Mouse (Mus musculus): ENCODE data around the gene Heg1. TPM values are rescaled to one million over a fixed set of nuclear protein-coding genes. Genes with fewer than 3 reads are reported as not detected.

Gene Heg1
- polyA plus RNA-seq, 1 experiment from 2014 or later: 37.7 TPM

- H3K27ac ChIP-seq: no peak overlapping the region
- no peak for ATAC-seq (ENCODE audit: low FRiP score)
- H3K9me3 ChIP-seq: no peaks in the 10 kb centered on the region
- WGBS: 72% methylated on average over 1 of the region's 1 CpGs
- no peak overlapping the region for H3K9ac ChIP-seq
- no peaks in the 10 kb centered on the region for H3K27me3 ChIP-seq
- H3K4me3 ChIP-seq (replicated peaks): no peak overlapping the region
- no peak overlapping the region for H3K4me2 ChIP-seq
- 0 out of 2 replicates have a peak, but pooled peaks cover 9% of the 10 kb centered on the region for H3K4me1 ChIP-seq
- H3K36me3 ChIP-seq (replicated peaks): no peaks in the 10 kb centered on the region
Measured at GRCm38 (mm10) chr16:33669072-33669471, 15.1 kb upstream of the Heg1 start.

- H3K36me3 ChIP-seq (replicated peaks): no peaks in the 10 kb centered on the region
- 88% methylated on average over 3 of the region's 3 CpGs for WGBS
- H3K9ac ChIP-seq: no peak overlapping the region
- no peak overlapping the region for H3K4me3 ChIP-seq (replicated peaks)
- 0 out of 2 replicates have a peak, but pooled peaks cover 9% of the 10 kb centered on the region for H3K4me1 ChIP-seq
- no peaks in the 10 kb centered on the region for H3K27me3 ChIP-seq
- no peak overlapping the region for H3K27ac ChIP-seq
- no peak overlapping the region for H3K4me2 ChIP-seq
- ATAC-seq (ENCODE audit: low FRiP score): no peak
- no peaks in the 10 kb centered on the region for H3K9me3 ChIP-seq
Measured at GRCm38 (mm10) chr16:33670340-33670739, 13.8 kb upstream of the Heg1 start.

GRCm38 (mm10) chr16:33670933-33671332 lies 13.2 kb upstream of the Heg1 start:
- H3K27ac ChIP-seq: no peak overlapping the region
- 92% methylated on average over 2 of the region's 2 CpGs for WGBS
- no peak for ATAC-seq (ENCODE audit: low FRiP score)

GRCm38 (mm10) chr16:33672188-33672587 lies 12.0 kb upstream of the Heg1 start:
- H3K27ac ChIP-seq: no peak overlapping the region
- WGBS: 88% methylated on average over 3 of the region's 4 CpGs
- no peaks in the 10 kb centered on the region for H3K27me3 ChIP-seq
- H3K36me3 ChIP-seq (replicated peaks): no peaks in the 10 kb centered on the region
- H3K9ac ChIP-seq: no peak overlapping the region
- H3K4me1 ChIP-seq: 0 out of 2 replicates have a peak, but pooled peaks cover 9% of the 10 kb centered on the region
- no peak overlapping the region for H3K4me3 ChIP-seq (replicated peaks)
- no peak for ATAC-seq (ENCODE audit: low FRiP score)
- H3K4me2 ChIP-seq: no peak overlapping the region
- no peaks in the 10 kb centered on the region for H3K9me3 ChIP-seq

More at GRCm38 (mm10) chr16:33670933-33671332, 13.2 kb upstream of the Heg1 start:
- no peak overlapping the region for H3K9ac ChIP-seq
- H3K27me3 ChIP-seq: no peaks in the 10 kb centered on the region
- H3K4me3 ChIP-seq (replicated peaks): no peak overlapping the region
- 0 out of 2 replicates have a peak, but pooled peaks cover 9% of the 10 kb centered on the region for H3K4me1 ChIP-seq
- H3K36me3 ChIP-seq (replicated peaks): no peaks in the 10 kb centered on the region
- no peak overlapping the region for H3K4me2 ChIP-seq
- H3K9me3 ChIP-seq: no peaks in the 10 kb centered on the region

- Histone ChIP-seq H3K4me1 (0 out of 2 replicates have a peak, but pooled peaks cover 9% of the 10 kb centered on the region), H3K36me3 (replicated peaks) (no peaks in the 10 kb centered on the region), H3K27ac (no peak overlapping the region), H3K9ac (no peak overlapping the region), H3K4me2 (no peak overlapping the region), H3K27me3 (no peaks in the 10 kb centered on the region), H3K4me3 (replicated peaks) (no peak overlapping the region), H3K9me3 (no peaks in the 10 kb centered on the region)
- WGBS: 86% methylated on average over 4 of the region's 4 CpGs
- ATAC-seq (ENCODE audit: low FRiP score): no peak
Measured at GRCm38 (mm10) chr16:33672643-33673042, 11.5 kb upstream of the Heg1 start.

- Histone ChIP-seq H3K9ac (no peak overlapping the region), H3K27ac (peak overlapping the region; percentile 38; the same call in 1 of the 2 replicates), H3K9me3 (no peaks in the 10 kb centered on the region), H3K4me1 (0 out of 2 replicates have a peak, but pooled peaks cover 9% of the 10 kb centered on the region), H3K4me2 (no peak overlapping the region), H3K27me3 (no peaks in the 10 kb centered on the region), H3K36me3 (replicated peaks) (no peaks in the 10 kb centered on the region), H3K4me3 (replicated peaks) (no peak overlapping the region)
- 72% methylated on average over 14 of the region's 14 CpGs for WGBS
- ATAC-seq (ENCODE audit: low FRiP score): peak; percentile 58; the same call in 1 of the 2 replicates
Measured at GRCm38 (mm10) chr16:33673530-33674109, 10.6 kb upstream of the Heg1 start.

GRCm38 (mm10) chr16:33675151-33675847 lies 8.9 kb upstream of the Heg1 start:
- ATAC-seq (ENCODE audit: low FRiP score): no peak
- Histone ChIP-seq H3K36me3 (replicated peaks) (no peaks in the 10 kb centered on the region), H3K9me3 (no peaks in the 10 kb centered on the region), H3K27me3 (no peaks in the 10 kb centered on the region), H3K9ac (no peak overlapping the region), H3K27ac (no peak overlapping the region), H3K4me1 (peaks cover 10% of the 10 kb centered on the region), H3K4me2 (no peak overlapping the region), H3K4me3 (replicated peaks) (no peak overlapping the region)
- WGBS: 91% methylated on average over 10 of the region's 10 CpGs

GRCm38 (mm10) chr16:33675848-33676184 lies 8.4 kb upstream of the Heg1 start:
- H3K9ac ChIP-seq: no peak overlapping the region
- no peaks in the 10 kb centered on the region for H3K9me3 ChIP-seq
- no peaks in the 10 kb centered on the region for H3K27me3 ChIP-seq
- no peaks in the 10 kb centered on the region for H3K36me3 ChIP-seq (replicated peaks)
- WGBS: 85% methylated on average over 3 of the region's 3 CpGs
- no peak for ATAC-seq (ENCODE audit: low FRiP score)
- H3K27ac ChIP-seq: no peak overlapping the region
- no peak overlapping the region for H3K4me2 ChIP-seq
- H3K4me3 ChIP-seq (replicated peaks): no peak overlapping the region
- H3K4me1 ChIP-seq: peaks cover 15% of the 10 kb centered on the region

GRCm38 (mm10) chr16:33676347-33677312 lies 7.5 kb upstream of the Heg1 start:
- H3K36me3 ChIP-seq (replicated peaks): no peaks in the 10 kb centered on the region
- 75% methylated on average over 7 of the region's 7 CpGs for WGBS
- no peak overlapping the region for H3K4me3 ChIP-seq (replicated peaks)
- H3K9ac ChIP-seq: no peak overlapping the region
- H3K27ac ChIP-seq: peak overlapping the region; percentile 6; the same call in 1 of the 2 replicates
- H3K27me3 ChIP-seq: no peaks in the 10 kb centered on the region
- H3K4me1 ChIP-seq: peaks cover 20% of the 10 kb centered on the region
- no peaks in the 10 kb centered on the region for H3K9me3 ChIP-seq
- H3K4me2 ChIP-seq: no peak overlapping the region
- ATAC-seq (ENCODE audit: low FRiP score): no peak

- H3K9me3 ChIP-seq: no peaks in the 10 kb centered on the region
- no peak overlapping the region for H3K4me3 ChIP-seq (replicated peaks)
- peaks cover 20% of the 10 kb centered on the region for H3K4me1 ChIP-seq
- no peak overlapping the region for H3K9ac ChIP-seq
- ATAC-seq (ENCODE audit: low FRiP score): no peak
- no peak overlapping the region for H3K27ac ChIP-seq
- no peak overlapping the region for H3K4me2 ChIP-seq
- H3K36me3 ChIP-seq (replicated peaks): no peaks in the 10 kb centered on the region
- 91% methylated on average over 7 of the region's 7 CpGs for WGBS
- H3K27me3 ChIP-seq: no peaks in the 10 kb centered on the region
Measured at GRCm38 (mm10) chr16:33677313-33677690, 6.9 kb upstream of the Heg1 start.

GRCm38 (mm10) chr16:33677901-33678300 lies 6.3 kb upstream of the Heg1 start:
- no peak for ATAC-seq (ENCODE audit: low FRiP score)

GRCm38 (mm10) chr16:33680271-33680670 lies 3.9 kb upstream of the Heg1 start:
- Histone ChIP-seq H3K27ac (no peak overlapping the region), H3K9me3 (no peaks in the 10 kb centered on the region), H3K4me1 (peaks cover 20% of the 10 kb centered on the region), H3K4me2 (no peak overlapping the region), H3K27me3 (no peaks in the 10 kb centered on the region), H3K36me3 (replicated peaks) (no peaks in the 10 kb centered on the region), H3K4me3 (replicated peaks) (no peak overlapping the region), H3K9ac (no peak overlapping the region)
- 88% methylated on average over 7 of the region's 7 CpGs for WGBS
- no peak for ATAC-seq (ENCODE audit: low FRiP score)

More at GRCm38 (mm10) chr16:33677901-33678300, 6.3 kb upstream of the Heg1 start:
- H3K4me2 ChIP-seq: no peak overlapping the region
- WGBS: 93% methylated on average over 5 of the region's 5 CpGs
- no peak overlapping the region for H3K4me3 ChIP-seq (replicated peaks)
- H3K9me3 ChIP-seq: no peaks in the 10 kb centered on the region
- peaks cover 24% of the 10 kb centered on the region for H3K4me1 ChIP-seq
- H3K27me3 ChIP-seq: no peaks in the 10 kb centered on the region
- no peak overlapping the region for H3K9ac ChIP-seq
- H3K27ac ChIP-seq: no peak overlapping the region
- H3K36me3 ChIP-seq (replicated peaks): no peaks in the 10 kb centered on the region

Data from forebrain, embryonic 12.5 days (tissue).